Mouse (Mus musculus) brain, adult 2 months (tissue): ENCODE measurements at regions not wholly inside any gene's neighbourhood (a gene's known extent, or its start where the extent isn't known, plus 50 kb on each side); places are given as distances from the start of the nearest gene placed in this dataset.
A peak's percentile ranks its signal among the peaks of the same experiment; 100 is the strongest.
"Not testable (repeated sequence)": the region's sequence is repeated elsewhere in the genome, so short reads cannot be mapped to it uniquely, and the experiment has no call there.

Experiments used
- DNase-seq: peaks from one replicate; pipeline ENCODE4 v3.0.0; 2011; ENCODE audit warnings: low read depth, low spot score

DNA sequence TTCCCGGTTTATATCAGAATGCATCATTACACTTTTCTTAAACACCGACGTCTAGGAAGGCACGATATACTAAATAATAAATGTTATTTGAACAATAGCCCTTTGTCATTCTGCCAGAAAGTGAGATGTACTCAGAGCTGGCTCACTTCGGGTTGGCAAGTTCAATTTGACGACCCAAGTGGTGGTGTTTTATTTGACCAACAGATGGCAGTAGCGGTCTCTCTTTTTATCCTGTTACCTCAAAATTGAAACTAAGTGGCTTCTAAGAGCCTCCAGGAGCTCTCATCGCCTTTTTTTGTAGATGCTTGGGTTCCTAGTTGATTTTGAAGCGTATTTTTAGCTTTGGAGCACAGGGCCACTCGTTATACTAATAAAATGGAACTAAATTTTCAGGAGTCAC lies 66.7 kb upstream of the Chmp2b start:
- DNase-seq: peak; percentile 83

DNA sequence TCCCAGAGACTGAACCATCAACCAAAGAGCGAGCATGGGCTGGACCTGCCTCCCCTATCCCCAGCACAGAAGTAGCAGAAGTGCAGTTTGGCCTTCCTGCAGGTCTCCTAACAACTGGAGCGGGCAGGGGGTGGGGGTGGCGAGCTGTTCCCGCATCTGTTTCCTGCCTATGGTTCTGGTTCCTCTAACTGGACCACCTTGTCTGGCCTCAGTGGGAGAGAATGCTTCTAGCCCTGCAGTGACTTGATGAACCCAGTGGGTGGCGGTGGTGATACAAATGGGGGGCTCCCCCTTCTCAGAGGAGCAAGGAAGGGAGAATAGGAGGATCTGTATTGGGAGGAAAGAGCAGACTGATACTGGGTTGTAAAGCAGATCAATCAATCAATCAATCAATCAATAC lies 69.2 kb upstream of the Chmp2b start:
- no peak for DNase-seq

DNA sequence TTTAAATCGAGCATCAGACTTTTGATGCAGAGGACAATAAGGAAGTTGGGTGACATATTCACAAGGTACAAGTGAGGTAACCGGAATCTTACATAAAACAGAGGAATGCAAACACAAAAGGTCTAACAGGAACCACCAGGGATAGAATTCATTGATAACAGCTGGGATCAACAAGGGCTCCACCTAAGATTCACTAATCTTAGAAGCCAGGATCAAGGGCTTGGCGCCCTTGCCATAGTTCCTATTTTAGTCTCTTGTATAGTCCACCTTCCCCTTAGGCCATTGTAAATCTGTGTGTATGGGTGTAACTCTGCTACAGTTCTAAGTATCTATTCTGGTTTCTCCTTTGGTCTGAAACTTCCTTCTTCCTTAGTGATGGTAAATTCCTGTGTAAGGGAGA lies 84.2 kb upstream of the Chmp2b start:
- not testable (repeated sequence) for DNase-seq

DNA sequence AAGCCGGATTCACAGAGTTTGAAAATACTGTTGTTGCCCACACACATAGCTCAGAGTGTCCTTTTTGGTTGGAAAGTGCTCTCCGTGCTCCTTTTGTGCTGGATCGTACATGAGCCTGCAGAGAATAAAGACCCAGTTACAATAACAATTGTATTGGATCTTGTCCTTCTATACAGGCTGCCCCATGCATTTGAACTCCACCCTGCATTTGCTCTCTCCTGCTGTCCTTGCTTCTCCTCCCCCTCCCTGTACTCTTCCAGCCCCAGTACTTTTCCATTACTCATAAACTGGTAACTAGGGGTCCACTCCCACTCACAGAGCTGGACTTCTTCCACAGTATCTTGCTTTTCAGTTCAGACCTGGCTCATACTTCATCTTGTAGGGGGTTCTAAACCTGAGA lies 86.5 kb upstream of the Chmp2b start:
- no peak for DNase-seq

DNA sequence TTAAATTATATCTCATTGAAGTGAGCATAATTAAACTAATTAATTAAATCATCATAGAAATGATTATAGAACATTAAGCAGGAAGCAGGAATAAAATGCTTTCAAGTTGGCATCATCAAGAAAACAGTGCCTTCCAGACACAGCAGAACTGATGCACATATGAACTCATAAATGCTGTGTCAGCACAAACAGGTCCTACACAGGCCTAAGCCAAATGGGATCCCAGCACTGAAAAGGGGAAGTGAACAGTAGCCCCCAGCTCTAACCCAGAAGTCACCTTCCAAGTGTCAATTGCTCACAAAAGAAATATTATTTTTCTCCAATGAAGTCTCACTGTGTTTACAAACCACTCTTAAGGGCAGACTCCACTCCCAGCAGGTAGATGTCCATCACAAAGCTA lies 93.0 kb upstream of the Chmp2b start:
- no peak for DNase-seq

DNA sequence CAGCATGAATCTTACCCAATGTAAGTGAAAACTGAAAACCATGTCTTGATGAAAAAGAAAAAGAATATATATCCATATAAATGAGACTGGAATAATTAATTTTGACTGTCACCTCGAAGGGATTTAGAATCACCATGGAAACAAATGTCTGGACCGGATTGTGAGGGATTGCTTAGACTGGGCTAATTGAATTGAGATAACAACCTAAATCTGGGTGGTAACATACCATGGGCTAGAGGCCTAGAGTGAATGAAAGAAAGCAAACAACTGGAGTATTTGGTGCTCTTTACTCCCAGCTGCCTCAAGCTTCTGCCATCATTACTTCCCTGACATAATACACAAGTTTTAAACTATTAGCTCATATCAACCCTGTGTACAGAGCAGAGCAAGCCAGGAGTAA lies 95.3 kb upstream of the Chmp2b start:
- DNase-seq: no peak

DNA sequence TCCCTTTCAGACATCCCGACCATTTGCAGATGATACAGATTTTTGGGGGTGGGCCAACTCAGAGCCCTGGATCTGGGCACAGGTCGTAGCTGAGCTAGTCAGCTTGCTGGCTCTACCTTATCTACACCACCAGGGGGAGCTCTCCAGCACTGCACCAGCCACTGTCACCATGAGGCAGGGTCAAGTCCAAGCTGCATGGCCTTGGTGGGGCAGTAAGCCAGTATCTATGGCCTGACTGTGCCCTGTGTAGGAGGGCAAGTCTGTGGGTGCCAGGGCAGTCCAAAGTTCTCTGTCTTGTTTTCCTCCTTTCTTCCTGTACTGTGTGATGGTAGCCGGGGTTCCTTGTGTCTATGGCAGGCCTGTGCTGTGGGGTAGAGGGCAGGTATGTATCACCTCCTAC lies 102.3 kb upstream of the Chmp2b start:
- DNase-seq: no peak

DNA sequence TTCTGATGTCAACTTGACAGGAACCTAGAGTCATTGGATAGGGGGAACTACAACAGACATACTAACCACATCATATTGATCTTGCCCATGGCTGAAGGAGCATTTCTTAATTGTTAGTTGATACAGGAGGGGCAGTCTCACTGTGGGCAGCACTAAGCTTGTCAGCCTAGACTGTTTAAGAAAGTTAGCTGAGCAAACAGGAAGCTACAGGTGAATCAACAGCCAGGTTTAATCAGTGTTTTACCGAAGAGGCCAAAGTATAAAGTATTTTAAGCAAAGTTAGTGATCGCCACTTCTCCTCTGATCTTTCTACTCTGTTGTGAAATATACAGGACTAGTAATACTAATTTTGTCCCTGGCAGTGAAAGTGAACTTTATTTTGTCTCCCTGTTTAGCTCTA lies 109.6 kb upstream of the Chmp2b start:
- no peak for DNase-seq

DNA sequence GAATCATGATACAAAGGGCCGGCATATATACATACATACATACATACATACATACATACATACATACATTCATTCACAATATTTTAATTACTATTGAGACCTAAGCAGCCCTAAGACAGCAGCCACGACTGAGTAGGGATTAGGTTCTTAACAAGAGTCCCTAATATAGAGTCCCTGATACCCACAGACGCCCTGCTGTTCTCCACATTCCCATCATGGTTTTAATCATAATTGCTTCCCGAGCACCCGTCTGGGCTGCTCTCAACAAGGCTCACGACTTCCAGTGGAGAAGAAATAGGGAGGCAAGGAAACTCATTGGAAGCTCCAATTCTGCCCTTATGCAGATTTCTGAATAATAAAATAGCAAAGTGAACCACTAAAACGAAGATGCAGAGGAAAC lies 120.6 kb upstream of the Chmp2b start:
- DNase-seq: no peak

DNA sequence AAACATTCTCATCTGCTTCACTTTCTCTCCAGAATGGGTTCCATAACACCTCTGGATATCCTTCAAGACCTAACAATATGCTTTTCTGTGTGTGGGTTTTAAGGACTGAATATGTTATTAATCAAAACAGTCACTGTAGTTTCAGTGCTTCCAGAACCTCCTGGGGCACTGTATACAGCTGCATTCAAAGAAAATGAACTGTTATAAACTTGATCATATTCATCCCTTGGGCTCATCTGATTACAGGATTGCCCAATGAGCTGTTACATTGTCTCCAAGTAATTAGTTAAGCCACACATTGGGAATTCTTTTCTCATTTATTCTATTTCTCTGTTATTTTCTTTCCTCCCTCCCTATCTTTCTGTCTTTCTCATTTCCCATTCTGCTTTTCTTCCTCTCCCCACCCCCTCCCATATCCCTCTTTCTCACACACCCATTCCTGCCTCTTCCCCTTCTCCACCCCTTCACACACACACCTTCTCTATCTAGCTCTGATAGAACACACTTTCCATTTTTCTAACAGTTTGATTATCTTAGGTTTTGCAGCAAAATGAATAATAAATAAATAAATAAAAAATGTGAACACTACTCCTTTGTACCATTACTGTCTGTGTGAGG lies 121.3 kb upstream of the Chmp2b start:
- no peak for DNase-seq

DNA sequence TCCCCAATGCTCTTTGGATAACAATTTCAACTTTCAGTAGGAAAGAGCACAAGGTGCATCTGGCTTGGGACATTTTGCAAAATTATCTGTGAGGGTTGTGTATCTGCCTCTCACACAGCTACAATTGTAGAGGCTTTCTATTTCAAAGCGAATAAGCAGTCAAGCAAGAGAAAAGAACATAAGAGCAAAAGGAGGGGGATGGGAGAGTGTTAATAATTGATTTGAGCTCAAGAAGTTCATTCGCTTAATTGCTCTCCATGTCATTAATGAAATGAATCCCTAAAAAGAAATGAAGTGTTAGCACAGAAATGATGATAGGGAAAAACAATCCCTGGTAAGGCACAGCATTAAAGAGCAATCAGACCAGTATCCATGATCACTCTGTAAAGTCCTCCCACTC lies 121.4 kb upstream of the Vgll3 start:
- no peak for DNase-seq

DNA sequence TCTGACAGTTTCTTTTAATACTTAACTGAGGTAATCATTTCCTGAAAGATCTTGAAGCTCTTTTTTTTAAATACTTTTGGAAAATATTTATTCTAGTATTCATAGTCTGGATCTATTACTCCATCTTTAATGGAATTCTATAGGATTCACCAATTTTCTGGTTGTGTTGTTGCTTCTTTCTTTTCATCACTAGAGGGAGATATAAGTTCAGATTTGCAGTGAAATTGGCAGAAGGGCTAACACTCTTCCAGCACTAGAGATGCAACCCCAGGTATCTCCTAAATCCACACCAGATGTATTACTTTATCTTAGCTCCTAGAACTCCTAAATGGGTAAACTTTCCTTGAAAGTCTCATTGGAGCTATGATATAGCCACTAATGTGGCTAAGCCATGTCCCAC lies 99.4 kb upstream of the Vgll3 start:
- peak; percentile 14 for DNase-seq

DNA sequence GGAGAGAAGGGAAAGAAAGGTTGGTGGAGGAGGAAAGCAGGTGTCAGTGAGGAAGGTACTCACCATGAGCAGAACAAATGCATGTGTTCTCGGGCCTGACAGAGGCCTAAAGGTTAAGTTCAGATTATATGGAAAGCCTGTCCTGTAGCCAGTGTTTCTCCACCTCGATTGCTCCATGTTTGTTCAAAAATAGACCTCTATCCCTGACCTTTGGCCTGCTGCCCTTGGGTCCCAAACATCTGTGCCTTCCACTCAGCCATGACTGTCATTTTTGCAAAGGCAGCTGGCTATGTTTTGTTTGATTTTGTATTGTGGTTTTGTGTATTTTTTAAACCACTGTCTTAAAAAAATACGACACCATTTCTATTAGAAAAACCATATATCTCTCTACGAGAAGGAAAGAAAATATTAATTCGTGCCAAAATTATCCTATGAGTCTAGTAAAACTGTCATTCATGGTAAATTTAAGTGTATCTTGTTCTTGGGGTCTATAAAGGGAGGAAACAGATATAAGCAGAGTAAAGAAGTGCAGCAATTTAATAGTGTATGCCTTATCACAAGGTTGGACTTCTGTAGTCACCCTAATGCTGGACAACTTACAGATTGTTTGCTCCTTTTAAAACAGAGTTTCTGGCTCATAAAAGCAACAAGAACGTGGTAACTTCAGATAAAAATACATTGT lies 96.1 kb upstream of the Vgll3 start:
- no peak for DNase-seq

DNA sequence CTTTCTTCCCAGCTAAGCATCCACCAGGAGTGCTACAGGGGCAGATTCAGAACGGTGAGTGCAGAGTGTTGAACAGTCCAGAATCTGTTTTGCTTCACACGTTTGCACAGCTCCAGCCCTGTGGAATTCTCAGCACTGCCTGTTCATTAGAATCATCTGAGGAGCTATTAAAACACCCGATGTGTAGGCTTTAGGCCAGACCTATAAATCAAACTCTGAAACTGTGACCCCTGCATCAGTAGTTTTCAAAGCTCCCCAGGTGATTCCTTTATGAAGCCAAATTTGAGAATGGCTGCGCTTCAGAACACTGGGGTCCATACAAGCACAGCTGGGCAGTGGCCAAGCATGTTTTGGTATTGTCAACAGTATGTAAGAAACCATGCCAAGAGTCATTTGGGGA lies 94.1 kb upstream of the Vgll3 start:
- DNase-seq: no peak

DNA sequence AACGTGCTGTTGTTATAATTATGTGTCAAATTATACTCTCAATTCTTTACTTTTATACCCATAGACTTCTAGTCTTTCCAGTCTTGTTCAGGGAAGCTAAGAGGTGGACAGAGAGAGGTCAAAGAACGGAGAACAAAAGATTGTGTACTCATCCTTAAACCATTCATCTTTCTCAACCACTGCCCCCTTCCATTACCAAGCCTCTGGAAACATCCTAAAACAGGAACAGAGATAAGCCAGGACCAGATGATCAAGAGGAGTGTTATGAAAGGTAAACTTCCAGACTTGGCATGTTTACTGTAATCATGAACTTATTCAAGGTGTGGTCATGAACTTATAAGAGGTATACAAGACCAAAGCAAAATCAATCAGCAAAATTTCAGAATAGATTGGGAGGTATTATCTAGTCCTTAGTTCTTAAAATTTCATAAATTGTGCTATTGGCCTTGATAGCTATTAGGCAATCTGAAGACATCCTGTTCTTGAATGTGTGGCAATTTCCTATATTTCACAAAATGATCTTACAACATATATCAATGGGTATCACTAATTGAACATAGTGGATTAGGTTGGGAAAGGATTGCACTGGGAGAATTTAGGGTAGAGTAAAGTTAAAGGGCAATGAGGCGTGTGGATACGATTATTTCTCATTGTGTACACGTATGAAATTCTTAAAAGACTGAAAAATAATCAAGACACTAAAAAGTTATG lies 89.3 kb upstream of the Vgll3 start:
- no peak for DNase-seq

DNA sequence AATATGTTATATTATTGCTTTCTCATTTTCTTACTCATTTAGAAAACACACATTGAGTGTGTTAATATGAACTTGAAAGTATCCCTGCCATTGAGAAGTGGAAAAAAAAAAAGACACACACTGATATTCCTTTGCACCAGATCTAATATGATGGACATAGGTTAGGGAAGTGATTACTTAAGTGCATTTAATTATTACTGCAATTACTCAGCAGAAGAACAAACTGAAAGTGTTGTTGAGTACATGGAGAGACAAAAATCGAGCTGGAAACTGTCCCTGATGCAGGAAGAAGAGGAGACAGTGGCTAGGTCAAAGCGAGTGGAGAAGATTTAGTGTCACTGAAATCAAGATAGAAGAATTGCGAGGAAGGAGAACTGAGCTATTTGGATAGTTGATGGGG lies 88.8 kb upstream of the Vgll3 start:
- DNase-seq: no peak

DNA sequence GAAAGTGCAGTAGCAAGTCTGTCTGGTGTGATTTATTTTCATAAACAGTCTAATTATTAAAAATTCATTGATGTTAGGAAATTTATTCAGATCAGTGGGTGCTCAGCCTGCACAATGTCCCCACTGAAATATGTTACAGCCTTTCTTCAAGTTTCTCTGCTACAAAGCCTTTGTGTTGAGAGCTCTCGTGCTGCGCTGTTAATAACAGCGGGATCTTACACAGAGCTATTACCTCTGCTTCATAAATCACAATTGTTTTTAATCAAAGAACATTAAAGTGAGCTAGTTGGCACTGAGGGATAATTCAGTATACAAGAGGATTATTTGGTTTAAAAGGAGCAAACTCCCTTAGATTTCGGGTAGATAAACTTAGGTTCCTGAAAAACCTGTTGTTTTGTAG lies 85.7 kb upstream of the Vgll3 start:
- DNase-seq: no peak

DNA sequence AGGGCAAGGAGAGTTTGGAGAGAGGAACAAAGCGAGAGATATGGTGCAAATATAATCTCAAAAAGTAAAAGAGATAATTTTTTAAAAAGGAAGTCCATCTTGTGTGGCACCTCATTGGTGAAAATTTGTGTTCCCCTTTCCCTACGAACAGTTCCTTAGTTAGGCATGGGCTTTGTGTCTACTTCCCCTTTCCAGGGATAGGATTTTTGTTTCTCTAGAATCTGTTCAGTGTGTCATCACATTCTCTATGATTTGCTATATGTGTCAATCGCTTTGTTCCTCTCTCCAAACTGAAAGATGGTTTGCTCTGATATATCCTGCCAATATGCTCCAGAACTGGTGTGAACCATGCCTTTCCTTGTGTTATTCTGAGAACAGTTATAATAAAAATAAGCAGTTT lies 75.4 kb upstream of the Vgll3 start:
- no peak for DNase-seq

DNA sequence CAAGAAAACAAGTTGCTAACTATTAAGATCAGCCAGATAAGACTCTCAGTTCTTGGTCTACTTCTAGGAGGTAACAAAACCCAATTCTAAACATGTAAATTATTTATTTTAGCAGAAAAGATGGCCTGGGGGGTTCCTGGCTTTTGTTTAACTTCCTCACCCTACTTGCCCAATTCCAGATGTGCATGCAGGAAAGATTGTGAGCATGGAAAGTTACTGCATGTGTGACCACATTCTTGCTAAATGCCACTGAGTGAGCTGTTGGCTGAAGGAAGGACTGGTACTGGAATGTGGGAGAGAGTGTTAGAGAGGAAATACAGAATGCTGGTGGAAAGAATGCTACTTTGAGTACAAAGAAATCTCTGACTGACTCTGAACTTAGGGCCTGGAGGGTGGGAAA lies 72.1 kb upstream of the Vgll3 start:
- DNase-seq: no peak

DNA sequence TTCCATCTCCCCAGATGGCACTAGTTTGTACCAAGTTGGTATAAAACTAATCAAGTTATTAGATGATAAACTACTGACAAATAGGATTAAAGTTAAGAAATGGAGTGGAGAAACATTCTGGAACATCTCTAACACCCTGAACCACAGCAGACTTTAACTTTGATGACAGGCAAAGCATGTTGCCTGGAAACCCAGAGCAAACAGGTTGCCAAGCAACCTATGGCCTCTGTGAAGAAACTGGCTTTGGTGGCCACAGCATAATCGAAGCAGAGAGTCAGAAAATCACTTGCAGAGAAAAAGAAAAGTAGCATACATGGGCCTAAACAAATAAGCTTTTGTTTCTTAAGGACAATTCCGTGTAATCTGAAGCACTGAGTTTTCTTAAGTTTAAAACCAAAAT lies 59.4 kb upstream of the Vgll3 start:
- peak; percentile 3 for DNase-seq
